Mouse (Mus musculus) lung, adult 10 weeks (tissue): ENCODE data around the gene Pld2. TPM values are rescaled to one million over a fixed set of nuclear protein-coding genes. Genes with fewer than 3 reads are reported as not detected.

Experiments used
- polyA plus RNA-seq: library from polyadenylated mRNA; stranded (reverse); fragments of 350-450 nt; fragmentation: Illumina TruSeq; extraction: RNeasy Lipid Tissue Mini Kit (QIAGEN cat#74804); gene quantifications from one replicate; pipeline ENCODE4 v1.2.3, GENCODE M21; 2014; ENCODE audit warnings: low read depth, low replicate concordance; ENCODE audit not compliant: insufficient read depth

The Pld2 gene
- polyA plus RNA-seq, result 9.6 TPM

DNA sequence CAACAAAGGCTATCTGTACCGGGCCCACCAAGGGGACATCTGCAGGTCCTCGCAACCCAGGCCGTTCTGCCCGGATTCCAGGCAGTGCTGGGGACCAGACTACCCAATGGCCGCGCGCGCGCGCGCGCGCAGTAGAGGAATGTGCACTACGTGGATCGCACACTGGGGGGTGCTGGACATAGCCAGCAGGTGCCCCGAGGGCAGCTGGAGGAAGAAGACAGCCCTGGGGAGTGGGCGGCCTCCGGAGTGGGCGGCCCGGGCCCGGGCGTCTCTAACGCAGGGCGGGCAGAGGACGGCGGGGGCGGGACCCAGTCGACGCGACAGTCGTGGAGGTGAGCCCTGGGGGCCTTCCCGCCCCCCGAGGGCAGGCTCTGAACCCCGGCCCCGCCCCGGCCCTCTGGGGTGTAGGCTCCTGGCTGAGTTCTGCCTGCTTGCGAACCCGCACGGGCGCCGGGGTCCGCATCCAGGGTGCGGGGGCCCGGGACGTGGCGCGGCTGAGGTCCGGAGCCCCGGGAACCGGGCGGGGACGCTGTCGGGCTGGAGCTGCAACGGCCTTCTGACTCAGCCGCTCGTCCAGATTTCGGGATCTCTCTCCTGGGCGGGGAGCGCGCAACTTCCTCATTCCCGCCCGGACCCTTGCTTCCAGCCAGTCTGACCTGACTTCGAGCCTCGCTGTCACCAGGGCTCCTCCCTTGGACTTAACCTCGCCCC, at the start of gene Pld2:
TSS of gene Pld2 (plus strand) at position 188 of the 711 bp plus-strand sequence.

GRCm38 (mm10) chr11:70504970-70505369, 34.9 kb upstream of the Pld2 start, which contains the start of gene Tm4sf5:
TSS of gene Tm4sf5 (plus strand) at chr11:70505244.

GRCm38 (mm10) chr11:70514288-70514687, 25.6 kb upstream of the Pld2 start, which contains the start of gene Vmo1:
TSS of gene Vmo1 (minus strand) at chr11:70514616.

DNA sequence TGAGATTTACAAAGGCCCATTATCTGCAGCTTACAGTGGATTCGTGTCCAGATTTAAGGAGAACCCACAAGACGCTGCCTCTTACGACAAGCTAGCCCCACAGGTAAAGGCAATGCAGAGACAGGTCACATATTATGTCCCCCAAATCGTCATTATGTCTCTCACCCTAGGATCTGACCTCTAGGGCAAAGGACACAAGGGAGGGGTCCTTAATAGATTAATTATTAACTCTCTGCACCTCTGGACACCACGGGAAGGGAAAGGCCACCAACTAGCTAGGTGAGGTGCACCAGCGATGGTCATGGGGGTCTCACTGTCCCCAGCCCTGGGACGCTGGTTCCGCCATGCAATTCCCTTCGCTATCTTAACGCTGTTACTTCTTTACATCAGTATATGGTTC, 20.9 kb upstream of the Pld2 start, which contains the start of gene Gltpd2:
TSS of gene Gltpd2 (plus strand) at position 274 of the 400 bp plus-strand sequence.

GRCm38 (mm10) chr11:70525184-70525678, 14.6 kb upstream of the Pld2 start, which contains the start of gene Psmb6:
TSS of gene Psmb6 (plus strand) at chr11:70525367.

DNA sequence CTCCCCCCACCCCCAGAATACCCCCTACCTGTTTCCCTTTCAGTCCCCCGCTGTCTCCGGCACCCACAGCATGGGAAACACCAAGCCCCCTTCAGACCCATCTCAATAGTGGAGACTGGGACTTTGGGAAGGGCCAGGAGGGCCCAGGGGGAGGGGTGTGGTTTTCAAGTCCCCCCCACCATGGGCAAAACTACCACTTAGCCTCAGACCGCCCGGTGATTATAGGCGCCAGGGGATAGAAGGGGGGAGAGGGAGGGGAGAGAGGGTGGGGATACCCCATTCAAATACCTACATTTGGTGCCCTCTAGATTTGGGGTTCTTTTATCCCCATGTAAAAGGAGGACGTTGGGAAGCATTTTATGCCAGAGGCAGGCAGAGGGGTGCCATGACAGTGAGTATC, 7.0 kb upstream of the Pld2 start, which contains the start of gene Gm40193:
TSS of gene Gm40193 (minus strand) at position 101 of the 400 bp plus-strand sequence.

GRCm38 (mm10) chr11:70562287-70562994, 22.6 kb downstream of the Pld2 start, which contains the start of gene Mink1:
TSS of gene Mink1 (plus strand) at chr11:70562881.

Other genes starting within 250 kb of the Pld2 start
- not detected for gene Alox12e, start 217.4 kb upstream of the Pld2 start, polyA plus RNA-seq
- gene Alox15, start 188.0 kb upstream of the Pld2 start, polyA plus RNA-seq, result 3.7 TPM
- gene Pelp1, start 130.0 kb upstream of the Pld2 start, polyA plus RNA-seq, result 9.8 TPM
- gene Arrb2, start 107.4 kb upstream of the Pld2 start, polyA plus RNA-seq, result 37.6 TPM
- 52.9 TPM for gene Med11, start 88.1 kb upstream of the Pld2 start, polyA plus RNA-seq
- gene Zmynd15, start 80.6 kb upstream of the Pld2 start, polyA plus RNA-seq, result 3.2 TPM
- 59.8 TPM for gene Cxcl16, start 80.1 kb upstream of the Pld2 start, polyA plus RNA-seq
- 0.25 TPM for gene Tm4sf5, start 34.8 kb upstream of the Pld2 start, polyA plus RNA-seq
- 0.55 TPM for gene Vmo1, start 25.4 kb upstream of the Pld2 start, polyA plus RNA-seq
- not detected for gene Gltpd2, start 20.9 kb upstream of the Pld2 start, polyA plus RNA-seq
- gene Psmb6, start 14.7 kb upstream of the Pld2 start, polyA plus RNA-seq, result 296 TPM
- not detected for gene Gm40193, start 7.1 kb upstream of the Pld2 start, polyA plus RNA-seq
- gene Mink1, start 22.8 kb downstream of the Pld2 start, polyA plus RNA-seq, result 24.0 TPM
- gene 4930544D05Rik, start 75.8 kb downstream of the Pld2 start, polyA plus RNA-seq, result not detected
- gene Chrne, start 79.2 kb downstream of the Pld2 start, polyA plus RNA-seq, result 0.14 TPM
- 0.30 TPM for gene Gp1ba, start 99.1 kb downstream of the Pld2 start, polyA plus RNA-seq
- 71.5 TPM for gene Rnf167, start 107.2 kb downstream of the Pld2 start, polyA plus RNA-seq
- gene Slc25a11, start 107.4 kb downstream of the Pld2 start, polyA plus RNA-seq, result 77.2 TPM
- 578 TPM for gene Pfn1, start 114.6 kb downstream of the Pld2 start, polyA plus RNA-seq
- 26.5 TPM for gene Eno3, start 117.1 kb downstream of the Pld2 start, polyA plus RNA-seq
- gene Spag7, start 129.4 kb downstream of the Pld2 start, polyA plus RNA-seq, result 78.5 TPM
- 9.8 TPM for gene Camta2, start 148.0 kb downstream of the Pld2 start, polyA plus RNA-seq
- 2.0 TPM for gene Inca1, start 160.1 kb downstream of the Pld2 start, polyA plus RNA-seq
- 56.7 TPM for gene Kif1c, start 160.5 kb downstream of the Pld2 start, polyA plus RNA-seq
- gene Zfp3, start 224.1 kb downstream of the Pld2 start, polyA plus RNA-seq, result 1.7 TPM